Mouse (Mus musculus) liver, embryonic 11.5 days (tissue): ENCODE results near the gene Casp8ap2. TPM values are rescaled to one million over a fixed set of nuclear protein-coding genes. Genes with fewer than 3 reads are reported as not detected.
A peak's percentile ranks its signal among the peaks of the same experiment; 100 is the strongest.

Experiments used
- ATAC-seq: fragments of 200-750 bp; cut with Nextera tagmentation; replicated peaks from 2 replicates; pipeline ENCODE4 v1.8.0; 2017; ENCODE audit warnings: moderate number of reproducible peaks, mild to moderate bottlenecking, moderate TSS enrichment, moderate library complexity; ENCODE audit not compliant: low FRiP score
- DNase-seq: peaks from one replicate; pipeline ENCODE4 v3.0.0-alpha.2; 2017; ENCODE audit warnings: low spot score
- H3K27ac ChIP-seq: fragments of 300-500 bp; sonication (generic); 2 replicates; pipeline ENCODE4 v1.5.1; 2014; ENCODE audit warnings: mild to moderate bottlenecking, low read depth, low read length, control low read depth
- H3K27me3 ChIP-seq: fragments of 300-500 bp; sonication (generic); replicated peaks from 2 replicates; pipeline ENCODE4 v1.6.1; 2014; ENCODE audit warnings: low read length, mixed read lengths; ENCODE audit not compliant: control insufficient read depth, insufficient read depth
- H3K36me3 ChIP-seq: fragments of 300-500 bp; sonication (generic); 2 replicates; pipeline ENCODE4 v1.6.1; 2014; ENCODE audit warnings: mild to moderate bottlenecking, low read length, moderate library complexity, mixed read lengths; ENCODE audit not compliant: control insufficient read depth, insufficient read depth
- H3K4me1 ChIP-seq: fragments of 300-500 bp; sonication (generic); replicated peaks from 2 replicates; pipeline ENCODE4 v1.6.1; 2014; ENCODE audit warnings: low read length, mixed read lengths; ENCODE audit not compliant: control insufficient read depth, insufficient read depth
- H3K4me2 ChIP-seq: fragments of 300-500 bp; sonication (generic); 2 replicates; pipeline ENCODE4 v1.6.1; 2014; ENCODE audit warnings: mild to moderate bottlenecking, control low read depth, moderate library complexity
- H3K4me3 ChIP-seq: fragments of 300-500 bp; sonication (generic); 2 replicates; pipeline ENCODE4 v1.5.1; 2014; ENCODE audit warnings: low read depth, low read length, control low read depth
- H3K9ac ChIP-seq: fragments of 300-500 bp; sonication (generic); 2 replicates; pipeline ENCODE4 v1.6.1; 2014; ENCODE audit warnings: low read depth, low read length, control low read depth
- H3K9me3 ChIP-seq: fragments of 300-500 bp; sonication (generic); 2 replicates; pipeline ENCODE4 v1.6.1; 2016; ENCODE audit warnings: low read length, inconsistent platforms, mixed read lengths; ENCODE audit not compliant: control insufficient read depth
- WGBS: fragments of 180-500 bp; shearing (Covaris S2); extraction: QIAGEN DNeasy Blood & Tissue Kit; methylation state at CpG from one replicate; pipeline ENCODE4 v1.1.7; 2014; 5-methylcytosine and 5-hydroxymethylcytosine counted together
- polyA plus RNA-seq: library from polyadenylated mRNA; unstranded; fragments of >200 nt; fragmentation: Nextera tagmentation; extraction: Ambion mirVana; gene quantifications from 2 replicates; pipeline ENCODE4 v1.2.1, GENCODE M21; 2014

The Casp8ap2 gene
- 43.2 and 48.2 TPM in 2 replicates for polyA plus RNA-seq

DNA sequence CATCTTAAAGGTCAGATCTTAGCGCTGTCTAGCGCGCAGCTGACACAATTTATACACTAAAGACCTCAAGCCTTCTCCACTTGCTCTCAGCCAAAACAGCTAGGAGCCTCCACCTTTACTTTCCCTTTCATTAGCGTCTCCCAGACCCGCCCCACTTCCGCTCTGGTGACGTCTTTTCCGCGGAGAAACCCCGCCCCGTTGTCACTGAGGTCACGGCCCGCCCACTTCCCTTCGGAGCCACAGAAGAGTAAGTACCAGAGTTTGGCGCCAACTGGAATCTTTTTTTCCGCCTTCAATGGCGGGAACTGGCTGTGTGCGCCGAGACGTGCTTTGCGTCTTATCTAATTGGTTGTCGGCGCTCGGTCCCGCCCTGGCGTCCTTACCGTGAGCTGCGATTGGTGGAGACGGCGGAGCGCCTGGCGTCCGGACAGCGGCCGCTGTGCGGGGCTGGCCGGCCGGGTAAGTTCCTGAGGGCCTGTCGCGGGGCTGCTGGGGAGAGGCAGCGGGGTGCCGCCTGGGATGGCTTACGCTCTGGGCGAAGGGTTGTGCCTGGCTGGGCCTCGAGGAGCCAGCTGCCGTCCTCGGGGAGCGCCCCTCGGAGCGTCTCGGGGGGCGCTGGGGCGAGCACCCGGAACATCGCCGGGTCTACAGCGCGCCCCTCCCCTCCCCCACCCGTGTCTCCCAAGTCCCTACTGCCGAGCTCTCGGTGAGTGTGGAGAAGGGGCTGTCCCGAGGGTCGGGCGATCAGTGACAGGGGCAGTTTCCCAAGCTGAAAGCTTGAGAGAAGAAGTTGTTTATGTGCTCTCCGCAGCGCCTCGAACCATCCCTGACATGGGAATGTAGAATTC, at the start of gene Casp8ap2:
Gene Casp8ap2 (plus strand): TSS at position 418 of the 848 bp plus-strand sequence.
- ATAC-seq (peak; percentile 98), DNase-seq (peak; percentile 99)
- 1% methylated on average over 67 of the region's 67 CpGs for WGBS
- Histone ChIP-seq H3K27ac (peak within 1 kb of the TSS; percentile 79), H3K27me3 (no peaks in the 10 kb centered on the region), H3K4me1 (peaks cover 9% of the 10 kb centered on the region), H3K36me3 (no peaks in the 10 kb centered on the region), H3K9me3 (no peaks in the 10 kb centered on the region), H3K4me3 (peak within 1 kb of the TSS; percentile 92), H3K4me2 (peak within 1 kb of the TSS; percentile 66), H3K9ac (peak within 1 kb of the TSS; percentile 90)

DNA sequence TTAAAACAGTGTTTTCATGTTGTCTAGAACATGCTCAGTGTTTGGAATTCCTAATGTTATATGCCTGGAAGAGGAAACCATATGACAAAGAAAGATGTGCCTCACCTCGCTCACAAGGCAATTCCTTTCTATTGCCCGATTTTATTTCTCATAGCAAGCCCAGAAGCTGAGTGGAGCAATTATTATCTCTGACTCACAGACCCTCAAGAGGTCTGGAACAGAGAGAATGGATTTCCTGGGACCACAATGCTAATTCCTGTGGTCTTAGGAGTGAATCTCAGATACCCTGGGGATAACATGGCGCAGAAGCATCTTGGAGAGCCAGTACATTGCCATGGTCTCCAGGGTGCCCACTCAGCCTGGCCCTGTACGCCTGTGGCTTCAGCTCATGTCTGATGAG, 46.2 kb upstream of the Casp8ap2 start:
- no peak overlapping the region for H3K4me3 ChIP-seq
- no peaks in the 10 kb centered on the region for H3K36me3 ChIP-seq
- no peaks in the 10 kb centered on the region for H3K27me3 ChIP-seq
- 66% methylated on average over 4 of the region's 4 CpGs for WGBS
- no peak overlapping the region for H3K9ac ChIP-seq
- no peak for DNase-seq
- H3K9me3 ChIP-seq: no peaks in the 10 kb centered on the region
- no peak overlapping the region for H3K4me2 ChIP-seq
- H3K27ac ChIP-seq: 0 out of 2 replicates have a peak overlapping the region, but pooled peaks have one; percentile 19
- H3K4me1 ChIP-seq: peaks cover 2% of the 10 kb centered on the region
- no peak for ATAC-seq

DNA sequence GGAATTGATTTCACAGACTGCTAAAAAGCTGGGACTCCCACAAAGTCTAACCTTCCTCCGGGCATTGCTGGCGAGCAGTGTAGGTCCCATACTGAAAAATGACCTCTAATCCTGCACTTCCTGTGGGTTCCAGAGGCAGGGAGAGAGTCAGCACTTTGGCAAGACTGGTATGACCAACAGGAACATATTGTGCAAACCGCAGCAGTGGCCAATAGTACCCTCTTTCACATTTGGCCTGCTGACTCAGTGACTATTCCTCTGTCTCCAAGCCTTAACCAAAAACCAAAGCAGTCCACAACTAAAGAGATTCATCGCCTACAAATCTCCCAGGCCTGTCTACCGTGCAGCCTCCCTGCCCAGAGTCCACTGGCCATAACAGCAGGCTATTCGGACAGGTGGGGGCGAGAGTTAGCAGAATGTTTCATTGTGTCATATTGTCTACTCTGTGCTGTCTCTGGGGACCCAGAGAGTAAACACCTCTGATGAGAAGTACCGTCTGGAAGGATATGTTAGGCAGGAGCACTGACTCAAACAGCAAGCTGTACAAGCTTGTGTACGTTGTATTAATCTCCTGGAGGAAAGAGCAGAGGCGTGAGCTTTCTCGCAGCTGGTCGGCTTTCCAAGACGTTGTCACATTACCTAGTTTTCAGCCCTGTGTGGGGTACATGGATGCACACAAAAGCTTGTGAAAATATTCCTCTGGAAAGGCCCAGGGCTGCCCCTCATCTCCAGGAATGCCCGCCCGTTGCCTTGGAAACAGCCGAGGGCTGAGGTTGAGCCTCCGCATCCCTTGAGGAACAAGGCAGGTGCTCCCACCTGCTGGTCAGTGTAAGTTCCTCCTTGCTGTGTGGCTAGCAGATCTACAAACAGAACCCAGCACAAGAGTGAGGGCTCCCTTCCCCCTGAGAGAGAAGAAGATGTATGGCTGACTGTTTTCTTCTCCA, 45.0 kb upstream of the Casp8ap2 start:
- Histone ChIP-seq H3K27me3 (no peaks in the 10 kb centered on the region), H3K4me2 (peak overlapping the region; percentile 1; the same call in 1 of the 2 replicates), H3K4me3 (no peak overlapping the region), H3K9me3 (no peaks in the 10 kb centered on the region), H3K36me3 (no peaks in the 10 kb centered on the region), H3K4me1 (peaks cover 2% of the 10 kb centered on the region), H3K27ac (peak overlapping the region; percentile 72), H3K9ac (no peak overlapping the region)
- peak; percentile 24; the same call in 1 of the 2 replicates for ATAC-seq
- WGBS: 66% methylated on average over 17 of the region's 17 CpGs
- no peak for DNase-seq

DNA sequence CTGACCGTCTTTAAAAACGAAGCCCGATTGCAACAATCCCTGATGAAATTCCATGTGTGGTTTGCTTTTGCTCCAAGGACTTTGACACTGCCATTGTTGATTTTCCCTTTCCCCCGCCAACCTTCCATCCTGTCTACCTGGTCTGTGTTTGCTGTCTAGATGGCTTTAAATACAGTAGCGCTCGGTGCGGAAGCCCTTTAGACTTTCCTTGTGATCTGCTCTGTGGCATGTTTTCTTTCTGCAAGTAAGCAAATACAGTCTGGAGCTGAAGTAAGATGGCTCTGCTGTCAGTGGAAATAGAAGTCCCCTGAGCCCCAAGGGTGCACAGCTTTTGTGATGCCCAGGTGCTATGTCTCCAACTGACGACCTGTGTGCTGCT, 44.3 kb upstream of the Casp8ap2 start:
- 73% methylated on average over 8 of the region's 8 CpGs for WGBS
- 0 out of 2 replicates have a peak, but pooled peaks have one; percentile 34 for ATAC-seq
- H3K27ac ChIP-seq: peak overlapping the region; percentile 72
- H3K27me3 ChIP-seq: no peaks in the 10 kb centered on the region
- peaks cover 2% of the 10 kb centered on the region for H3K4me1 ChIP-seq
- H3K9me3 ChIP-seq: no peaks in the 10 kb centered on the region
- H3K9ac ChIP-seq: no peak overlapping the region
- H3K4me3 ChIP-seq: no peak overlapping the region
- peak overlapping the region; percentile 13 for H3K4me2 ChIP-seq
- DNase-seq: no peak
- H3K36me3 ChIP-seq: no peaks in the 10 kb centered on the region

DNA sequence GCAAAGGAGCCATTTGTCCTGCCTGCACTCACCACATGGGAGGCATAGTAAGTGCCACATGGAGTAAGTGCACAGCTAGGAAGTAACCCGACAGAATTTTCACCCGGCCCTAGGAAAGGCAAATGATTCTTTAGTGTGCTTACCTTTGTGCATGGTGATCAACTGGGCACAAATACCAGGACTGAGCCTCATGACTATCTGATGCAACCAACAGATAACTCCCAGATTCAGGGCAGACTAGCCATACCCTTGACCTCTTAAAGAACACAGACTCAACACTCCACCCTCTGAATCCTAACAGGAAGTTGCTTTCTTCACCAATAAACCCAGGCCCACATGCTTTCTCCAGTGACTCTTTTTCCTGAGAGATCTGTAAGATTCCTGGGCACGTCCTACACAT, 43.8 kb upstream of the Casp8ap2 start:
- Histone ChIP-seq H3K9me3 (no peaks in the 10 kb centered on the region), H3K27ac (peak overlapping the region; percentile 72), H3K4me1 (peaks cover 2% of the 10 kb centered on the region), H3K36me3 (no peaks in the 10 kb centered on the region), H3K4me2 (no peak overlapping the region), H3K27me3 (no peaks in the 10 kb centered on the region), H3K9ac (no peak overlapping the region), H3K4me3 (no peak overlapping the region)
- no peak for DNase-seq
- ATAC-seq: no peak
- 51% methylated on average over 3 of the region's 3 CpGs for WGBS

DNA sequence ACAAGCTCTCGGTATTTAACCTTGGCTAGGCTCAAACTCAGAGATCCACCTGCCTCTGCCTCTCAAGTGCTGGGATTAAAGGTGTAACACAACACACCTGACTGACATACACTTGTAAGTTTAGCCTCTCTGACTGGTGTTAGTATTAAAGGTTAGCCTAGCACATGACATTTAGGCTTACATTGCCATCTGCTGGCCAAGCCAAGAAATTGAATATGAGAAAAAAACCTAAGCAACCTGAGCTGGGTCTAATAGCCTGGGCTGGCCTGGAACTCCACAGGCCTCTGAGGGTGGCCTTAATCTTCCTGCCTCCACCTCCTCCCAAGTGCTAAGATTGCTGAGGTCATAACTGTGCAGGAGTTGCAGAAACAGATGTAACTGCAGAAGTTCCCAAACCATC, 43.1 kb upstream of the Casp8ap2 start:
- WGBS: 38% methylated on average over 1 of the region's 1 CpGs
- Histone ChIP-seq H3K4me3 (no peak overlapping the region), H3K27me3 (no peaks in the 10 kb centered on the region), H3K4me1 (peaks cover 2% of the 10 kb centered on the region), H3K27ac (peak overlapping the region; percentile 72; the same call in 1 of the 2 replicates), H3K9ac (no peak overlapping the region), H3K4me2 (no peak overlapping the region), H3K9me3 (no peaks in the 10 kb centered on the region), H3K36me3 (no peaks in the 10 kb centered on the region)
- ATAC-seq: 0 out of 2 replicates have a peak, but pooled peaks have one; percentile 29
- DNase-seq: no peak

DNA sequence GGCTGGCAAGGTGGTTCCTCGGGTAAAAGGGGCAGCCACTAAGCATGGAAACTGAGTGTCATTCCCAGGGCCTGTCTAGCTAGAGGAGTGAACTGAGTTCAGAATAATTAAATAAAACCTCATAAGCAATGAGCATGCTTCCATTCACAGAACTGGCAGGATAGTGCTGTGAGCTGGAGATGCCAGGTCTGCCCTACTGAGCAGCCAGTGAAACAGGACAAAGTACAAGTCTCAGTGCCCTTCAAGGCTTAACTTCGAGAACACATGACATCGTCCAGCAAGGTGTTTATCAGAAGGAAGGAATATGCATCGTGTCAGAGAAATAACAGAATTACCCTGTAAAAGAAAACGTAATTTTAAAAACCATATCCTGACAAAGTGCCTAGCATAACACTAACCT, 41.7 kb upstream of the Casp8ap2 start:
- no peak overlapping the region for H3K4me2 ChIP-seq
- peaks cover 2% of the 10 kb centered on the region for H3K4me1 ChIP-seq
- no peak overlapping the region for H3K9ac ChIP-seq
- no peaks in the 10 kb centered on the region for H3K9me3 ChIP-seq
- H3K36me3 ChIP-seq: no peaks in the 10 kb centered on the region
- DNase-seq (no peak), ATAC-seq (no peak)
- no peak overlapping the region for H3K27ac ChIP-seq
- 83% methylated on average over 5 of the region's 5 CpGs for WGBS
- H3K4me3 ChIP-seq: no peak overlapping the region
- H3K27me3 ChIP-seq: no peaks in the 10 kb centered on the region

DNA sequence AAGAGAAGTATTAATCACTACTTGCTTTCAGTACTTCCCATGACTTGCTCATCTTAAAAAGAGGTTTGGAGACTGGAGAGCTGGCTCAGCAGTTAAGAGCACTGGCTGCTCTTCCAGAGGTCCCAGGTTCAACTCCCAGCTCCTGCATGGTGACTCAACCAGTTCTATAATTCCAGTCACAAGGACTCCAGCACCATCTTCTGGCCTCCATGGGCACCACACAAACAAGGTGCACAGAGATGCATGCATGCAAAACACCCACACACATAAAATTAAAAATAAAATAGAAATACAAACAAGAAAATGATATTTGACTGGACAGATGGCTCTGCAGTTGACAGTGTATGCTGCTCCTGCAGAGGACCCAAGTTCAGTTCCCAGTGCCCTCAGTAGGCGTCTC, 40.6 kb upstream of the Casp8ap2 start:
- no peak overlapping the region for H3K4me3 ChIP-seq
- H3K9ac ChIP-seq: no peak overlapping the region
- DNase-seq (no peak), ATAC-seq (no peak)
- no peak overlapping the region for H3K27ac ChIP-seq
- H3K4me2 ChIP-seq: no peak overlapping the region
- no peaks in the 10 kb centered on the region for H3K36me3 ChIP-seq
- H3K9me3 ChIP-seq: no peaks in the 10 kb centered on the region
- H3K27me3 ChIP-seq: no peaks in the 10 kb centered on the region
- peaks cover 2% of the 10 kb centered on the region for H3K4me1 ChIP-seq
- 74% methylated on average over 1 of the region's 1 CpGs for WGBS
